Mouse (Mus musculus) hindbrain, embryonic 10.5 days (tissue): ENCODE data around the gene Slc2a2. TPM values are rescaled to one million over a fixed set of nuclear protein-coding genes. Genes with fewer than 3 reads are reported as not detected.
A peak's percentile ranks its signal among the peaks of the same experiment; 100 is the strongest.

Source experiments
- DNase-seq: peaks from one replicate; pipeline ENCODE4 v3.0.0-alpha.2; 2017; ENCODE audit warnings: low spot score
- H3K27ac ChIP-seq: fragments of 300-500 bp; sonication (generic); 2 replicates; pipeline ENCODE4 v1.5.1; 2016; ENCODE audit warnings: mild to moderate bottlenecking, moderate library complexity
- H3K27me3 ChIP-seq: fragments of 300-500 bp; sonication (generic); 2 replicates; pipeline ENCODE4 v1.6.1; 2016; ENCODE audit warnings: mild to moderate bottlenecking; ENCODE audit not compliant: poor library complexity, insufficient read depth, severe bottlenecking
- H3K36me3 ChIP-seq: fragments of 300-500 bp; sonication (generic); 2 replicates; pipeline ENCODE4 v1.6.1; 2016; ENCODE audit warnings: mild to moderate bottlenecking, moderate library complexity
- H3K4me1 ChIP-seq: fragments of 300-500 bp; sonication (generic); replicated peaks from 2 replicates; pipeline ENCODE4 v1.6.1; 2016; ENCODE audit warnings: mild to moderate bottlenecking
- H3K4me3 ChIP-seq: fragments of 300-500 bp; sonication (generic); 2 replicates; pipeline ENCODE4 v1.5.1; 2016; ENCODE audit warnings: mild to moderate bottlenecking, moderate library complexity
- H3K9me3 ChIP-seq: fragments of 300-500 bp; sonication (generic); 2 replicates; pipeline ENCODE4 v1.6.1; 2016; ENCODE audit warnings: mild to moderate bottlenecking, moderate library complexity
- WGBS: fragments of 180-500 bp; shearing (Covaris S2); methylation state at CpG from one replicate; pipeline ENCODE4 v1.1.7; 2016; 5-methylcytosine and 5-hydroxymethylcytosine counted together
- polyA plus RNA-seq: library from polyadenylated mRNA; unstranded; fragments of >200 nt; fragmentation: Nextera tagmentation; extraction: Ambion mirVana; gene quantifications from 2 replicates; pipeline ENCODE4 v1.2.1, GENCODE M21; 2016

The Slc2a2 gene
- polyA plus RNA-seq, 1 experiment from 2014 or later: not detected

GRCm38 (mm10) chr3:28780511-28780910 is 82.8 kb downstream of the Slc2a2 start:
- no peaks in the 10 kb centered on the region for H3K36me3 ChIP-seq
- 0 out of 2 replicates have a peak, but pooled peaks cover 2% of the 10 kb centered on the region for H3K9me3 ChIP-seq
- DNase-seq: no peak
- H3K4me1 ChIP-seq: peaks cover 13% of the 10 kb centered on the region
- H3K27ac ChIP-seq: 0 out of 2 replicates have a peak overlapping the region, but pooled peaks have one; percentile 86
- peak overlapping the region; percentile 87 for H3K4me3 ChIP-seq
- 73% methylated on average over 9 of the region's 9 CpGs for WGBS
- H3K27me3 ChIP-seq: peaks cover 21% of the 10 kb centered on the region

Other genes with a start within 250 kb of the Slc2a2 start
- 13.4 and 14.0 TPM in 2 replicates for gene Eif5a2, start 83.4 kb downstream of the Slc2a2 start, polyA plus RNA-seq
- 307 and 321 TPM in 2 replicates for gene Rpl22l1, start 107.5 kb downstream of the Slc2a2 start, polyA plus RNA-seq
- not detected in 2 replicates for gene Gm1527, start 194.7 kb downstream of the Slc2a2 start, polyA plus RNA-seq